Mouse (Mus musculus) heart, embryonic 11.5 days (tissue): ENCODE measurements around the gene Gm49369. TPM values are rescaled to one million over a fixed set of nuclear protein-coding genes. Genes with fewer than 3 reads are reported as not detected.

Experiments
- ATAC-seq: fragments of 200-750 bp; cut with Nextera tagmentation; replicated peaks from 2 replicates; pipeline ENCODE4 v1.8.0; 2017; ENCODE audit warnings: moderate library complexity; ENCODE audit not compliant: insufficient number of reproducible peaks, low FRiP score, low TSS enrichment
- H3K27ac ChIP-seq: fragments of 300-500 bp; sonication (generic); 2 replicates; pipeline ENCODE4 v1.5.1; 2014; ENCODE audit warnings: mild to moderate bottlenecking, low read depth, low read length
- H3K27me3 ChIP-seq: fragments of 300-500 bp; sonication (generic); 2 replicates; pipeline ENCODE4 v1.6.1; 2014; ENCODE audit warnings: mild to moderate bottlenecking, low read length, mixed read lengths; ENCODE audit not compliant: control insufficient read depth, insufficient read depth
- H3K36me3 ChIP-seq: fragments of 300-500 bp; sonication (generic); 2 replicates; pipeline ENCODE4 v1.6.1; 2014; ENCODE audit warnings: mild to moderate bottlenecking, low read length, moderate library complexity, mixed read lengths; ENCODE audit not compliant: control insufficient read depth, insufficient read depth
- H3K4me1 ChIP-seq: fragments of 300-500 bp; sonication (generic); 2 replicates; pipeline ENCODE4 v1.6.1; 2014; ENCODE audit warnings: low read length; ENCODE audit not compliant: control insufficient read depth, insufficient read depth
- H3K4me2 ChIP-seq: fragments of 300-500 bp; sonication (generic); 2 replicates; pipeline ENCODE4 v1.6.1; 2014; ENCODE audit warnings: mild to moderate bottlenecking, moderate library complexity
- H3K4me3 ChIP-seq: fragments of 300-500 bp; sonication (generic); 2 replicates; pipeline ENCODE4 v1.5.1; 2014; ENCODE audit warnings: low read depth, low read length
- H3K9ac ChIP-seq: fragments of 300-500 bp; sonication (generic); 2 replicates; pipeline ENCODE4 v1.6.1; 2014; ENCODE audit warnings: mild to moderate bottlenecking, low read depth, low read length, moderate library complexity
- H3K9me3 ChIP-seq: fragments of 300-500 bp; sonication (generic); replicated peaks from 2 replicates; pipeline ENCODE4 v1.6.1; 2016; ENCODE audit warnings: low read length; ENCODE audit not compliant: control insufficient read depth
- WGBS: fragments of 180-500 bp; shearing (Covaris S2); extraction: QIAGEN DNeasy Blood & Tissue Kit; methylation state at CpG from one replicate; pipeline ENCODE4 v1.1.7; 2014; ENCODE audit not compliant: insufficient replicate concordance; 5-methylcytosine and 5-hydroxymethylcytosine counted together
- polyA plus RNA-seq: library from polyadenylated mRNA; unstranded; fragments of >200 nt; fragmentation: Nextera tagmentation; extraction: Ambion mirVana; gene quantifications from 2 replicates; pipeline ENCODE4 v1.2.1, GENCODE M21; 2014

The Gm49369 gene
- polyA plus RNA-seq, 1 experiment from 2014 or later = not detected

DNA sequence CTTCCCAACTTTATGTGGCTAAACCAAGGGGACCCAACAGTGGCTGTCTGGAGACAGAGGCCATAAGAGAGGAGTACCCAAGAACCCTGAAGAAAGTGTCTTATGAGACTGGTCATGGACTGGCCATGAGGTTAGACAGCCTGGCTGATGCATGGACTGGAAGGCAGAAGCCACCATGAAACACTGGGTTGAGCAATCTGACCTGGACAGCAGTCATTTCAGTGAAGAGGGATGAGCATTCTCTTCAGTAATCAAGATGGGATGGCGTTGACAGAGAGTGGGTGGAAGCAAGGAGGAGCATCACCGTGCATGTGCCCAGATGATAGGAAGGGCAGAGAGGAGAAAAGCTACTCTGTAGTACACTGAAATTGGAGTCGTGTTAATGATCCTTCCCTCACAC is 8.6 kb upstream of the Gm49369 start:
- Histone ChIP-seq H3K9me3 (no peaks in the 10 kb centered on the region), H3K4me3 (no peak overlapping the region), H3K27me3 (no peaks in the 10 kb centered on the region), H3K4me1 (peaks cover 10% of the 10 kb centered on the region), H3K4me2 (no peak overlapping the region), H3K36me3 (no peaks in the 10 kb centered on the region), H3K27ac (no peak overlapping the region), H3K9ac (no peak overlapping the region)
- 67% methylated on average over 3 of the region's 3 CpGs for WGBS
- no peak for ATAC-seq

DNA sequence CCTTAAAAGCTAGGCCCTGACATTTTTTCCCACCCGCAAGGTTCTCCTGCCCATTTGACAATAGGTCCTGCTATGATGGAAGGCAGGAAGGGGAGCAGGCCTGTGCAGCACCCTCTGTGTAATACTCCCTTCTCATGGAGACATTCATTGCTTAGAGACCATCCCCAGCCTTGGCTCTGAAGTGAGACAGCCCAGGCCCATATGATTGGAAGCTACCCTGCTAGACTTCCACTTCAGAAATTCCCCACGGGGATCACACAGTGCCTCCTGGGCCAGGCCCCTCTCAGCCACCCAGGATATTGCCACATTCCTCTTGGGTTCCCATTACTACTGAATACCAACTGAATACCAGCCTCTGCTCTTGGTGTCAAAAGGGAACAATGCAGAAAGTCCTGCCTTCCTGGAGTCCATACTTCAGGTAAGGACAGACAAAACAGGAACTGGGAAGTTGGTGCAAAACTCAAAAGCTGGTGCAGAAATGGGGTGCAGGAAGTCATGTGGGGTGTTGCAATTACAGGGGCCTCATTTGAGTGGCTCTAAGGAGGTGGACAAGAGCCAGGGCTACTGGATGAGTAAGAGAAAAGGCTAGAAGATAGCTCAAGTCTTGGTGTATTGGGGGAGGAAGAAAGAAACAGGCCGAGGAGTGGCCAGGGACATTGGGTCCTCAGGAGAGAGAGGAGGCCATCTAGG is 7.6 kb upstream of the Gm49369 start:
- no peak overlapping the region for H3K4me3 ChIP-seq
- peaks cover 17% of the 10 kb centered on the region for H3K4me1 ChIP-seq
- no peaks in the 10 kb centered on the region for H3K9me3 ChIP-seq
- no peak overlapping the region for H3K9ac ChIP-seq
- no peak overlapping the region for H3K27ac ChIP-seq
- H3K36me3 ChIP-seq = peaks cover 3% of the 10 kb centered on the region; the same call in 1 of the 2 replicates
- H3K4me2 ChIP-seq = no peak overlapping the region
- no peak for ATAC-seq
- H3K27me3 ChIP-seq = no peaks in the 10 kb centered on the region
- WGBS = 74% methylated on average over 3 of the region's 3 CpGs

DNA sequence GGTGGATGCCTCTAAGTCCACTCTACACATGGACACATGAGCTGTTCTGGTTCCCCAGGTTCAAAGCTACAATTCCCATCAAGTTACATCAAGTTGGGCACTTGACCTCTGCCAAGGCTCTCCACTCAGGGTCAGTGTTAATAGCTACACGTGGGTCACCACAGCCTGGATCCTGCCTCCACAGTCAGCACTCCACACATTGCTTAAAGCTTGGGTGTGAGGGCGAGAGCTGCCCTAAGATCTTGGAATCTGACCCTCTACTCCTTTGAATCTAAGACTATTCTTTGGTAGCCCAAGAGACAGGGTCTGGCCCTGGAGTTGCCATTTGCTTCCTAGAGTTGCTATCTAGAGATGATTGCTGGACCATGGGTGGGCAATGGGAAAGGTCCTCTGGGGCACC is 6.3 kb upstream of the Gm49369 start:
- Histone ChIP-seq H3K4me2 (no peak overlapping the region), H3K9ac (no peak overlapping the region), H3K36me3 (peaks cover 8% of the 10 kb centered on the region), H3K4me1 (peaks cover 17% of the 10 kb centered on the region), H3K27ac (peak overlapping the region; percentile 30; the same call in 1 of the 2 replicates), H3K9me3 (no peaks in the 10 kb centered on the region), H3K27me3 (no peaks in the 10 kb centered on the region), H3K4me3 (no peak overlapping the region)
- ATAC-seq = no peak
- WGBS = 87% methylated on average over 2 of the region's 2 CpGs

DNA sequence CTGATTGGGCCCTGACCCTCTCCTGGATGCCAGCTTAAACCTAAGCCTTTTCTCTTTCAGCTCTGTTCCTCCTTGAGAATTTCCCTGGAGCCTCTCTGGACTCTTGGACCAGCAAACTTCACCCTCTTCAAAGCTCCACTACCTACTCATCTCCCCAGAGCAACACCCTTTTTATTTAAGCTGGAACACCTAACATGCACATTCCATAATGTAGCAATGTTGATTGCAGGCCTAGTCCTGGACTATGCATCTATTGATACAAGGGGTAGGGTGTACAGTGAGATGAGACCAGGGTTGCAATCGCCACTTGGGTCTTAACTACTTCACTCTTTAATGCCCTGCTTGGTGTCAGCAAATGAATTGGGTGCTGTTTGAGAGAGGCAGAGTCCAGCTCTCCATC is 5.7 kb upstream of the Gm49369 start:
- peak overlapping the region; percentile 91 for H3K4me3 ChIP-seq
- H3K4me1 ChIP-seq = peaks cover 17% of the 10 kb centered on the region
- peaks cover 12% of the 10 kb centered on the region for H3K36me3 ChIP-seq
- H3K9me3 ChIP-seq = no peaks in the 10 kb centered on the region
- peak overlapping the region; percentile 30; the same call in 1 of the 2 replicates for H3K27ac ChIP-seq
- no peak for ATAC-seq
- 93% methylated on average over 1 of the region's 1 CpGs for WGBS
- H3K9ac ChIP-seq = 0 out of 2 replicates have a peak overlapping the region, but pooled peaks have one; percentile 23
- H3K4me2 ChIP-seq = peak overlapping the region; percentile 98
- no peaks in the 10 kb centered on the region for H3K27me3 ChIP-seq

DNA sequence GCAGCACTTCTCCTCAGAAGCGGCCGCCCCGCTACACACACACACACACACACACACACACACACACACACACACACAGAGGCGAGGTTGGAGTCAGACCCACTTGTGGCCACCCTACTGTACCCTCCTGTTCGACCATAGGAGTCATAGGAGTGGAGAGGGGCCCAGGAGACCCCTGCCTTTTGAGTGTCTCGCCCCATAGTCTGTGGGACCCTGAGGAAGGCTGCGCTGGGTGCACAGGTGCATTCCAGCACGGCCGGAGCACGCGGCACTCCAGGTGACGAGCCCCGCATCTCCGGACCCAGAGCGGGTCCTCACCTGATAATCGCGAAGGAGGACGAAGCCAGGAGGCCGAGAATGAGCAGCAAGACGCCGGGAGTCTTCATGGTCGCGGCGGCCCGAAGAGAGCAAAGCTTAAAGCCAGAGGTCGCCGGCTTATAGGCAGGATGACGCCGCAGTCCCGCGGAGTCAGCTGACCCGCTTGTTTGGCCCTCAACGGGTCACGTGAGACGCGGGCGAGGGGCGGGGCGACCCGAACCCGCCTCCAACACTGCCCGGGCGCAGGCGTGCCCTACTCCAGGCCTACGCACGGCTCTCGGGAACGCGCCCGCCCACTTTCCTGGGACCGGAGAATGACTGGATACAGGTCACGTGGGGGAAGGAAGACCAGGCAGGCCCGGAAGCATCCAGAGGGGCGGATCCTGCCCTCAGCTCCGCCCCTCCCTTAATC is 5.1 kb upstream of the Gm49369 start, which contains the start of gene Ctsd:
Gene Ctsd, minus strand, starts transcription at position 620 of the 730 bp plus-strand sequence.
- WGBS = under 1% methylated on average over 55 of the region's 55 CpGs
- Histone ChIP-seq H3K9ac (peak within 1 kb of the TSS; percentile 97), H3K9me3 (no peaks in the 10 kb centered on the region), H3K36me3 (peaks cover 16% of the 10 kb centered on the region), H3K4me2 (peak within 1 kb of the TSS; percentile 98), H3K4me3 (peak within 1 kb of the TSS; percentile 91), H3K27me3 (no peaks in the 10 kb centered on the region), H3K4me1 (peaks cover 17% of the 10 kb centered on the region), H3K27ac (peak within 1 kb of the TSS; percentile 75)
- peak; percentile 93 for ATAC-seq

DNA sequence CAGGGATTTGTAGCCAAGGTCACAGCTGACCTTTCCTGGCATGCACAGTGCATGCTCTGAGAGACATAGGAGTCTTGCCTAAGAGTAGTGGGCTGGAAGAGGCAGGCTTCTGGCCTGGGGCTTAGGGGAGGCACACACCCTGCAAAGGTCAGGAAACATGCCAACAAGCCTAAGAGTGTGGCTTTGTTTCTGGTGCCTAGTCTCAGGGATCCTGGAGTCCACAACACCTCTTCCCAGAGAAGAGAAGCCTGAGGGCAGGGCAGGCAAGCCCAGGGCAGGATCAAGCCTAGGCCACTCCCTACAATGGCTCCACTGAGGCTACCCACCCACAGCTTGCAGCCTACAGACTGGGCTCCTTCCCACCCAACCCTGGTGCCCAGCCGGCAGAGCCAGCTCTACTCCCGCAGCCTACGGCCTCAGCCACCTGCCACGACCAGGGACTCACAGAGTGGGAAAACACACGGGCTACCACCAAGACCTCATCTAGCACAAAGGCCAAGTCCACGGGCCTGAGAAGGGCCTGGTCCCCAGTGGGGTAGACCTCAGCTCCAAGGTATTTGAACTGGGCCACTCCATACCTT is 4.2 kb upstream of the Gm49369 start:
- H3K9ac ChIP-seq = peak overlapping the region; percentile 97
- peak overlapping the region; percentile 98 for H3K4me2 ChIP-seq
- peaks cover 25% of the 10 kb centered on the region for H3K36me3 ChIP-seq
- H3K4me1 ChIP-seq = peaks cover 17% of the 10 kb centered on the region
- H3K4me3 ChIP-seq = peak overlapping the region; percentile 91
- 0 out of 2 replicates have a peak, but pooled peaks have one; percentile 37 for ATAC-seq
- H3K27me3 ChIP-seq = no peaks in the 10 kb centered on the region
- H3K27ac ChIP-seq = peak overlapping the region; percentile 75
- no peaks in the 10 kb centered on the region for H3K9me3 ChIP-seq
- 50% methylated on average over 6 of the region's 6 CpGs for WGBS

DNA sequence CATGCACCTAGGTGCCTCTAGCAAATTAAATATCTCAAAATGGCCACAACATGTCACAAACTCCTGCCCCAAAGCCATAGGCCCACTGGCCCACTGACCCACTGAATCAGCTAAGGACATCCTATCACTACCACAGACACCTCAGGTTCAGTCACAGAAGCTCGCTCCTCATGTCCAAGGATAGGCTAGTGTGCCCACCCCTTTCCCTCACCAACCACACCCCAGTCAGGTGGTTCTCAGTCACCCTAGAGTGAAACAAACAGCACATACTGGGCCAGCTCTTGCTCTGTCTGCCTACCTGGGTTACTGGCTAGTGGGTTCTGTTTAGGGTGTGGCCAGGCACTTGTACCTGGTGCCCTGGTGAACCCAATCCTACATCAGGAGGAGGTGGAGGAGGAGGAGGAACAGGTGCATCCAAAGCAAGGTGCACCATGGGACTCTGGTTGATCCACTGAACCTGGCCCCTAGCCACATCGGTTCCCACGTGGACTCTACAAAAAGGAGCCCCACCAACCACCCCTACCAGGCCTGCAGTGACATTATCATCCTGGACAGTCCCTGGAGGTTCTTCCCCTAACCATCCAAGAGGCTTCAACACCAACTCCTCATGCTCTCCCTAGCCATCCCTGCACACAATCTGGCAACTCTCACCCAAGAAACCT is 3.4 kb upstream of the Gm49369 start:
- Histone ChIP-seq H3K9me3 (no peaks in the 10 kb centered on the region), H3K9ac (peak overlapping the region; percentile 97), H3K4me2 (peak overlapping the region; percentile 98), H3K4me3 (peak overlapping the region; percentile 91), H3K27ac (peak overlapping the region; percentile 75; the same call in 1 of the 2 replicates), H3K4me1 (peaks cover 17% of the 10 kb centered on the region), H3K27me3 (no peaks in the 10 kb centered on the region), H3K36me3 (peaks cover 31% of the 10 kb centered on the region)
- no peak for ATAC-seq
- 74% methylated on average over 3 of the region's 3 CpGs for WGBS

DNA sequence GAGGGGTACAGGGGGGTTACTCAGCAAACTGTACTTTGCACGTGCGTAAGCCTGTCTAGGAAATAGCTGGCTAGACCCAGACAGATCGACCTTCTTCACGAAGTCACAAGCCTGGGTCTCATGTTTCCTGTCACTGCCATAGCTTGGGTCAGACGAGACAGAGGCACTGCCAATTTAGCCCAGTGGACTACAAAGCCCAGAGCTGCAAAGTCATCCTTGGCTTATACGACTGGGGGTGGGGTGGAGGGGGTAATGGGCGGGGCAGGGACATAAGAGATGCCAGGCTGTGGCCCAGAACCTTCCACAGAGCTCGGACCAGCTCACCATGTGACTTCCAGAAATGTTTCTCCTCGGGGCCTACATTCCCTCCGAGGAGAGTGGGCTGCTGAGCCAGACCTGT is 1.8 kb upstream of the Gm49369 start:
- Histone ChIP-seq H3K4me2 (peak overlapping the region; percentile 15; the same call in 1 of the 2 replicates), H3K4me3 (no peak overlapping the region), H3K9me3 (no peaks in the 10 kb centered on the region), H3K27me3 (no peaks in the 10 kb centered on the region), H3K9ac (no peak overlapping the region), H3K4me1 (peaks cover 17% of the 10 kb centered on the region), H3K36me3 (peaks cover 46% of the 10 kb centered on the region), H3K27ac (no peak overlapping the region)
- ATAC-seq = no peak
- 83% methylated on average over 10 of the region's 10 CpGs for WGBS
